Mouse (Mus musculus) ES-CJ7 (cell line): Measurements from ENCODE around the gene Eapp.
A peak's percentile ranks its signal among the peaks of the same experiment; 100 is the strongest.
"Not testable (repeated sequence)": the region's sequence is repeated elsewhere in the genome, so short reads cannot be mapped to it uniquely, and the experiment has no call there.

ENCODE experiments used
- DNase-seq: peaks from one replicate; pipeline ENCODE4 v3.0.0; 2011; ENCODE audit warnings: low read depth, low spot score

Eapp gene

GRCm38 (mm10) chr12:54695511-54696241 lies at the start of gene Eapp:
Gene Eapp (minus strand): TSS chr12:54695897.
- peak; percentile 97 for DNase-seq

GRCm38 (mm10) chr12:54738661-54739243 lies 43.1 kb upstream of the Eapp start:
- not testable (repeated sequence) for DNase-seq

- not testable (repeated sequence) for DNase-seq
Observed at GRCm38 (mm10) chr12:54737891-54738660, 42.4 kb upstream of the Eapp start.

- DNase-seq, result not testable (repeated sequence)
Observed at GRCm38 (mm10) chr12:54734307-54735131, 38.8 kb upstream of the Eapp start.

- DNase-seq, result not testable (repeated sequence)
Observed at GRCm38 (mm10) chr12:54729140-54730059, 33.7 kb upstream of the Eapp start.

- not testable (repeated sequence) for DNase-seq
Observed at GRCm38 (mm10) chr12:54718871-54719786, 23.4 kb upstream of the Eapp start.

- DNase-seq, result not testable (repeated sequence)
Observed at GRCm38 (mm10) chr12:54717516-54717915, 21.8 kb upstream of the Eapp start.

- not testable (repeated sequence) for DNase-seq
Observed at GRCm38 (mm10) chr12:54713822-54714626, 18.3 kb upstream of the Eapp start.

GRCm38 (mm10) chr12:54710494-54710879 lies 14.8 kb upstream of the Eapp start:
- not testable (repeated sequence) for DNase-seq

GRCm38 (mm10) chr12:54709691-54710493 lies 14.2 kb upstream of the Eapp start:
- DNase-seq, result not testable (repeated sequence)

GRCm38 (mm10) chr12:54699394-54699793 lies 3.7 kb upstream of the Eapp start:
- DNase-seq, result no peak

- no peak for DNase-seq
Observed at GRCm38 (mm10) chr12:54697791-54698250, 2.1 kb upstream of the Eapp start.

- no peak for DNase-seq
Observed at GRCm38 (mm10) chr12:54697003-54697597, 1.4 kb upstream of the Eapp start.

GRCm38 (mm10) chr12:54696242-54697002 lies 725 bp upstream of the Eapp start:
- peak; percentile 96 for DNase-seq

- DNase-seq, result no peak
Observed at GRCm38 (mm10) chr12:54694847-54695510, 718 bp downstream of the Eapp start.

- no peak for DNase-seq
Observed at GRCm38 (mm10) chr12:54689082-54689481, 6.6 kb downstream of the Eapp start.
